Mouse (Mus musculus) urinary bladder, postnatal 25 days (tissue): Measurements from ENCODE around the gene Ddx41.

ENCODE experiments used
- DNase-seq: peaks from one replicate; pipeline ENCODE4 v3.0.0; 2022; ENCODE audit warnings: low spot score

The Ddx41 gene

DNA sequence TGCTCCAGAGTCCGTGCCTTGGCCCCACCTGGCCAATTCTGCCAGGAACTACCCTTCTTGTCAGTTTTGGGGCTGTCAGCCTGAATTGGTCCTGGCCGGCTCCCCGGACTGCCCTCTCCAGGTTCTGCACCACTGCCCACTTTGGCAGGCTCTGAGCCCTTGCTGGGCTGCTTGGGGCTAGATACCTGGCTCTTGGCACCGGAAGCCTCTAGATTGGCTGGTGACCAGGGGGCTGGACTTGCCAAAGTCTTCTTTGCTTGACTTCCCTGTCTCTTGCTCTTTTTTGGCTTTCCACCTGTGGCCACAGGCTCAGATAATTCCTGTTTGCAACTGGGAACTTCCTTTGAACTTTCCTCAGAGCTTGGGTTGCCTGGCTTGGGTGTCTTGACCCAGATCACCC lies 6.4 kb upstream of the Ddx41 start:
- no peak for DNase-seq

DNA sequence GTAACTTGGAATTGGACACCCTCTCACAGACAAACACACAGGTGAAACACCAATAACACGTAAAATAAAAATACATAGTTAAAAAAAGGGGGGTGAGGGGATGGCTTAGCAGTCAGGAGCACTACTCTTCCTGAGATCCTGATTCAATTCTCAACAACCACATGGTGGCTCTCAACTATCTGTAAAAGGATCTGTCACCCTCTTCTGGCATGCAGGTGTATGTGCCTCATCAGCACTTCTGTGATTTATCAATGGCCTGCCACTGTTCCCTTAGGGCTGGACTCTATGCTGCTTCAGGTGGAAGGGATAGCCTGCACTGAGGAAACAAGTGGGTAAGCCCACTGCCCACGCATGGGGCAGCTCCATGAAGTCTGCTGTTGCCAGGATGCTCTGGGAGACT lies 4.5 kb upstream of the Ddx41 start:
- DNase-seq, result no peak

DNA sequence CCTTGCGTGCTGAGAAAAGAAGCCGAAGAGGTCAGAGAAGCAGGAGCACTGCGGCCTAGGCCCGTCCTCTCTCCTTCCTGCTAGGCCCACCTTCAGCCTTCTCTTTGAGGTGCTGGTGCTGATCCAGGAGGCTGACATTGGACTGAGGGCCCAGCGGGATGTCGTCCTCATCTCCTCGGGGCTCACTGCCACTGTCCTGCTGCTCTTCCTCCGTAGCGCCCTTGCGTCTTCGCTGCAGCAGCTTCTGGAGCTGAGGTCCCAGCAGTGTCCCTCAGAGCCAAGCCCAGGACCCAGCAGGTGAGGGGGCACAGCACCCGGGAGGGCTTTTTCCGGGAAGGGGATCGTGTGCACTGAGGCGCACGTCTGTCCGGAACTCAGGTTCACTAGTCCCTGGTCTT lies 663 bp downstream of the Ddx41 start:
- DNase-seq, result no peak

DNA sequence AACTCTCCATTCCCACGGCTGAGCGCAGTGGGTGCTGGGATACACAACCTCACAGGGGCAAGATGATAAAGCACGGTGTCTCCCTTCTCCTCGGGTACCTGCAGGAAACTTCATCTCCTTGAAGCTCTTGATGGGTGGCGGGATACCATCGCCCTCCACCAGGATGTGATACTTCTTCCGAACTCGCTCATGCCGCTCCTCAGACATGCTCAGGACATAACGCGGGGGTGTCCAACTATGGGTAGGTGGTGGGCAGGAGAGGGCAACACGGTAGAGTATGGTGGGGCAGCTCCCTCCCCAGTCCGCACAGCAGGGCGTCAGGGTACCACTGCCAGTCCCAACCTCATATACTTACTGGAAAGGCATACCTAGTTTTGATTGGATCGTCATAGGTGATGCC lies 1.3 kb downstream of the Ddx41 start:
- DNase-seq, result no peak

DNA sequence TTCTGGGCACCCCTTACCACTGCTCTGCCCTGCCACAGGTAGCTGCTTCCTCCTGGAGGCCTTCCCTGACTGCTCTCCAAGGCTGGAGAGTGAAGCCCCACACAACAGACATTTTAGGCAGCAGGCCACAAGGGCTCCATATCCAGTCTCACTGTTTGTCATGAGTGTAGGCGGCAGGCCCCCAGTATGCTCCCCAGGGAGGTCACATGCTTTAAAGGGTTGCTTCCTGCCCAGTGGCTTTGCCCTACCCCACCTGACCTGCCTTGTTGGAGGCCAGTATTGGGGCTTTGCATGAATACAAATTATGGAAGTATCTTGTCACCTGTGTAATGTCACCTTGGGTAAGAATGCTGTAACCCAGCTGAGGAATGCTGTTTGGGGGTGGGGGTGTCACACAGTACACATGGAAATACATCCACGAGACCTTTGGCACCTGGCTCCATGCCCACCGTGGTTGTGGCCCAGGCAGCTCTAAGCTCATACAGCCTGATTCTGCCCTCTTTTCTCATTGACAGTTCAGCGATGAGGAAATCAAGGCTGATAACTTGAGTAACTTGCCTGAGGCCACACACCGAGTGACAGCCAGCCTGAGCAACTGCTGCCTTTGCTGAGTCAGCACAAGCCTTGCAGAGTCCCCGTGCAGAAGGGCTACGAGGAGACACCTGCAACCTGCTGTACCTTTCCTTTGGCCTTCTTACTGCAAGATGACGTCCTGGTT lies 7.1 kb downstream of the Ddx41 start, which contains the start of gene Dok3:
Gene Dok3, minus strand, starts transcription at position 99 of the 718 bp plus-strand sequence.
- DNase-seq, result no peak

DNA sequence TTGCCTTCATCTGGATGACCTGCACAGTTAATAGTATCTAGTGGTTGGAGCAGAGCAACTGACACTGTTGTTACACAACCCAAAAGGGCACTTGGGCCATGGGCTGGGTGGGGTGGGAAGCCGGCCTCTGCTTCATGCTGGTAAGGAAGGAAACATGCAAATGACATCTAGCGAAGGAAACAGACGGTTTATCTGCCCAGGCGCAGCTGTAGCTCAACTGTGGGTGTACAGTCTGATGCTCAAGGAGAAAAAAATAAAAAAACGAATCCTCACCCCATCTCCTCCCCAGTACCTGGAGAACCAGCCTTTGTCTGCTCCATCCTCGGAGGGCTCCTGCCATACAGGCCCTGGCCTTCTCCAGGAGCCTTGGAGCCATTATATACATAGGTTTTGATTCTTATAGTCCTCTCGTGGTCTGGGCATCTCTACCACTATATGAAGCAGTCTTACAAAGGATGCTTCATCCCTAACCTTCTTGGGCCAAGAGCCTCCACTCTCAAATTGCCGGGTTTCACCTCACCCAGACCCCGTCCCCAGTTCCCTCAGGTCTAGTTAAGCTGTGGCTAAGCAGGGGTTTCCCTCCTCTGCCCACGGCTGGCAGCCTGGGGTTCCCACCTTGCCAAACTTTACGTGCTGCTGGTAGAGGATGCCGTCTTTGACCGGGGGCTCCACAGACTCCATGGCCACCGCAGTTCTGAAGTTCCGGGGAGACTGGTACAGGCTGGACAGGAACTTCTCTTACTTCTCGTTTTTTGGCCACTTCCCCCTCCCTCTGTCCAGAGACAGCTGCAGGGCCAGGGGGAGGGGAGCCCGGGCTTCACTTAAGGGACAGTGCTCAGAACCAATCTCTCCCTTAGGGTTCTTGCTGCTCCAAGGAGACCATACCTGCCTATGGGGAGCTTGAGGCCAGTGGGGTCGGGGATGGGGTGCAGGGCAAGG lies 8.4 kb downstream of the Ddx41 start:
- no peak for DNase-seq

DNA sequence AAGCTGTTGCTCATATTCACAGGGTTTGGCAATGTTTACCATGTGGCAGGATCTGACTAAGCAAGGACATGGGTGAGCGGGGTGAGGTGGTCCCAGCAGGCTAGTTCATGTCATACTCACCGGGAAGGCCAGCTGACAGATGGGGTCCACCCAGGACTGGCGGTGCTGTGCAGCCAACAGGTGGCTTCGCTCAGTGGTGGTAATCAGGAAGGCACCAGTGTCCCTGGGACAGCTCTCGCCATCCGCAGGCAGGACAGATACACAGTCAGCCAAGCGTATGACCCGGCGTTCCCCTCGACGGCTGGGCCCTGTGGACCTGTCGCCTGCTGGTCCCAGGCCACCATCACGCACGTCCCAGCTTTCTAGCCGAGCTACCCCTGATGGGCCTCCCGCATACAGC lies 9.2 kb downstream of the Ddx41 start:
- DNase-seq, result no peak

DNA sequence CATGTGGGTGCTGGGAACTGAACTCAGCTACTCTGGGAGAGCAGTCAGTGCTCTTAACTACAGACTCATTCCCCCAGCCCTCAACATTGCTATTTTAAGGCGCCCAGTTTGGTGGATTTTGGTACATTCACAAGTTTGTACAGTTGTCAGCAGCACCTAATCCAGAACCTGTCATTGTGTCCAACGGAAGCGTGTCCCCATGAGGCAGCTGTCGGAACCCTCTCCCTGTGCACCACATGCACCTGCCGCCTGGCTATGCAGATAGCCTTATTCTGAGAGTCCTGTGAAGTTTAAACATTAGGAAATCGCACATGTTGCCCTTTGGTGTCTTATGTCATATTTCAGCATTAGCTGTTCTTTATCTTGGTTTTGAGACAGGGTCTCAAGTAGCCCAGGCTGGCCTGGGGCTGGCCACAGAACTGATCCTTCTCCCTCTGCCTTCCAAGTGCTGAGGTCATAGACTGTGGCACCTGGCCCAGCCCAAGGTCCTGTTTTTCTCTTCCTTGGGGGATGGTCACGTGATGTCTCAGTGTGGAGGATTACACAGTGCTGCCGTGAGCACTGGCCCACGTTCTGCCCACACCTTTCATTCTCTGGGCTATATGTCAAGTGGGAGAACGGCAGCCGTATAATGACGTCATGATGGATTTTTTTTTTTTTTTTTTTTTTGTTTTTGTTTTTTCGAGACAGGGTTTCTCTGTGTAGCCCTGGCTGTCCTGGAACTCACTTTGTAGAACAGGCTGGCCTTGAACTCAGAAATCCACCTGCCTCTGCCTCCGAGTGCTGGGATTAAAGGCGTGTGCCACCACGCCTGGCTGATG lies 10.5 kb downstream of the Ddx41 start:
- DNase-seq, result no peak

DNA sequence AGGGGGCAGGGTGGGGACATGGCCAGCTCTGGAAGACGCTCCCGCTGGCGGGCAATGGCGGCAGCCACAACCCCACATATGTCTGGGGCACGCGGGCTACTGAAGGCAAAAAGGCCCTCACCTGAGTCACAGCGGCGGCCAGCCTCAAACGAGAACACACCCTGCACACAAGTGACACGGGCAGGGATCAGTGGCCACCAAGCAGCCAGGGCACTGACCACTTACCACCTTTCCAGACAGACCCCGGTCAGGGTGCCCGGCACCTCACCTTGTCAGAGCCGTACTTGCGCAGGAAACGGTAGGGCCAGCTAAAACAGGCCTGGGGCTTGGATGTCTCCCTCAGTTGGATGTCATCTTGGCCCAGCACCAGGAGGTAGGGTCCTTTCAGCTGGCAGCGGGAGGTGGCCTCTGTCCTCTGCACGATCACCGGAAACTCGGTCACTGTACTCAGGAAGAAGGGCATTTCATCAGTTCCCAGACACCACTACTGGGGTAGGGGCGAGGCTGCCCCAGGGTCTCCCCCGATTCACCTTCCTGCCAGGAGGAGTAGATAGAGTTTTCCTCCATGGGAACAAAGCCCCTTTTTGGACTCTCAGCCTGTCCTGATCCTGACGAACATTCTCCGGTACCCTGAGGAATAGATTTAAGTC lies 12.4 kb downstream of the Ddx41 start:
- DNase-seq, result no peak

DNA sequence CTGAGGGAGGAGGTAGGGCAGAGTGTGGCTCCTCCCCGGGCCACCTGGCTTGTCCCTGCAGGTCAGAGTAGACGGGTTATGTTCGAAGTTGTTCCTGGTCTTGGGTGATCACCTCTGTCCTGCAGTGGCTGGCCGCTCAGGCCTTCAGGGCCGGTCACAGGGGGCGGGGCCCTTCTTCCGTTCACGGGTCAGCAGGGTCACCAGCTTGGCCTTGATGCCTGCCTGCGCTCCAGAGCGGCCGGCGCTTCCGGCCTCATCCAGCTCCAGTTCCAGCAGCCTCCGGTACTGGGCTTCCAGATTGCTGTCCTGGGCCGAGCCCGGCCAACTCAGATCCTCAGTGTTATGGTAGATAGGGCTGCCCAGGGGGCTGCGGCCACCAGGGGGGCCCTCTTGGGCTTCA lies 13.2 kb downstream of the Ddx41 start:
- DNase-seq, result no peak

DNA sequence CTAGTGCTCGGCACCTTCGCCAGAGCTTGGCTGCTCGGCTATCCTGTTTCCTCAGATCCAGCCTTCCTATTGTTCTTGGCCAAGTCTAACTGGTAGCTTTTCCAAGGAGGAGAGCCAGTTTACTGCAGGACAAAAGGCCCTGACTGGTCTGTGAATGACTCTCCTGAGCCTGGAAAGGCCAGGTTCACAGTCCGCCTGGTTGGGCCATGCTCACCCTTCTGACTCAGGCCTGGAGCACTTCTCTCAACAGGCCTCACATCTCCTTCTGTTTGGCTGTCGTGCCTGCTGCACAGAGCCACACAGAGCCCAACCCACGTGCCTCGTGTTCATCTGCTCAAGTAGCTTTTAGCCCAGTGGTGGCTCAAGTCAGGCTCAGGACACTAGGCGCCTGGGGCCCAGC lies 13.7 kb downstream of the Ddx41 start:
- no peak for DNase-seq

DNA sequence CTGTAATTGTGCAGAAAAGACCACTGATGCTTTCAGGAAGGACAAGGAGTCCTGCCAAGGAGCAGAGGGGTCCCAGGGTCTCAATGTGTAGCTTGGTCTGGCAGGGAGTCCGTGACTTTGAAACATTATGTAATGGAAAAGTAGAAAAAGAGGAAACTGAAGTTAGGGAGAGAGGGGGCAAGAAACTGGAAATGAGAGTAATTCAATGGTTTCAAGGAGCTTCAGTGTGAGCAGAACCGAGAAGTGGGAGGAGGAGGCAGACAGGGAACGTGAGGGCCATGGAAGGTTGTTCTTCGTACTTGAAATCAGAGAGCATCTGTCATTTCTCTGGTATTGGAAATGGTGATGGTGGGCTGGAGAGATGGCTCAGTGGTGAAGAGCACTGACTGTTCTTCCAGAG lies 16.9 kb downstream of the Ddx41 start:
- no peak for DNase-seq

DNA sequence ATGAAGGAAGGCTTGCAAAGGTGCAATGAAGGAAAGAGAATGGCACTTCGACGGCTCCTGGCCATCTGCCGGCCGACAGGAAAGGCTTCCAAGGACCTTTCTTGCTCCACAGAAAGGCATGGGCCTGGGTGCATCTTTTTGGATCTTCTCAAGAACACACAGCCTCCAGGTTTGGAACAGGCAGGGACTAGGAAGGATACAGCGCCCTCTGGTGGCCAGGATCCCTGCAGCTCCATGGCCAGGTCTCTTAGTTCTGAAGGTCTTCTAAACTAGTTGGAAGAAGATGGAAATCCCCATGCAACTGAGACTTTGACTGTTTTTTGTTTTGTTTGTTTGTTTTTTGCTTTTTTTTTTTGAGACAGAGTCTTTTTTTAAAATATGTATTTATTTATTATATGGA lies 19.5 kb downstream of the Ddx41 start:
- DNase-seq, result peak; percentile 91

DNA sequence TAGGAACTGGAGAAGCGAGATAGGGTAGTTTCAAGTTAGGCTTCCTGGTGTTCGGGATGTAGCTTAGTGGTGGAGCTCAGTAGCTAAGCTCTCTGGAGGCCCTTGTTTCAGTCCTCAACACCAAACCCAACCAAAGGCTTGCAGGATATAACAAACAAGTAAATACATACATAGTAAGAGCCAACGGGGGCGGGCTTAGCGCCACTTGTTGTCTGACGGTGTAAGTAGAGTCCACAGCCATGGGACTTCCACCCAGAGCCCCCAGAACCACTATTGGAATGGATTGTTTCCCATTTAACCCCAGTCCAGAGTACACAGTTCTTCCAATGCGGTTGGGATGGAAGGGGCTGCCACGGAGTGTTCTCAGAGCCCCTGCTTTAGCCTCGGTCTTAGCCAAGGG lies 22.6 kb downstream of the Ddx41 start:
- no peak for DNase-seq

DNA sequence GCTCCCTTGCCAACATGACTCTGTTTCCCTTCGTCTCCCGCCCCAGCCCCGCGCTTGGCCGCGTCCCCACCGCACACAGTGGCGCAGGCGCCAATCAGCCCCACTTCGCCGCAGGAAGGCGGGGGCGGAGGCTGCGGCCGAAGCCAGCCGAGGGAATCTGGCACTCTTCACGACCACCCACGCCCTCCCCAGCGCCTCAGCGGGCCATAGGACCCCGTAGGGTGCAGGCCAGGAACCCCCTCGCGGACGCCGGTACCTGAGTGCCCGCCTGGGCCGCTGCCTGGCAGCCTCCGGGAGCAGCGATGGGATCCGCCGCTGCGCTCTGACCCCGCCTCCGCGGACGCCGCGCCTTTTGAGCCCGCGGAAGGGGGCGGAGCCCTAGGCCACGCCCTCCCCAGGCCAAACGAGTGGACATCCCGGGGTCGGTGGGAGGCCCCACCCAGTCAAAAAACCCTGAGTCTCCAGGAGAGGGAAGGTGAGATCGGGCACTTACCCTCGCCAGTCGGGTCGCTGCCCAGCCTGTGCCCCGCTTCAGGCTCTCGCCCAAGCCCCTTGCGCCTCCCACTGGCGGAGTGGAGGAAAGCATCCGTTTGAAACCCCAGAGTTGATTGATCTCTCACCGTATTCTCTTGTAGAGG lies 23.2 kb downstream of the Ddx41 start, which contains the start of gene Pdlim7:
Gene Pdlim7, minus strand, starts transcription at position 566 of the 638 bp plus-strand sequence.
- peak; percentile 97 for DNase-seq

DNA sequence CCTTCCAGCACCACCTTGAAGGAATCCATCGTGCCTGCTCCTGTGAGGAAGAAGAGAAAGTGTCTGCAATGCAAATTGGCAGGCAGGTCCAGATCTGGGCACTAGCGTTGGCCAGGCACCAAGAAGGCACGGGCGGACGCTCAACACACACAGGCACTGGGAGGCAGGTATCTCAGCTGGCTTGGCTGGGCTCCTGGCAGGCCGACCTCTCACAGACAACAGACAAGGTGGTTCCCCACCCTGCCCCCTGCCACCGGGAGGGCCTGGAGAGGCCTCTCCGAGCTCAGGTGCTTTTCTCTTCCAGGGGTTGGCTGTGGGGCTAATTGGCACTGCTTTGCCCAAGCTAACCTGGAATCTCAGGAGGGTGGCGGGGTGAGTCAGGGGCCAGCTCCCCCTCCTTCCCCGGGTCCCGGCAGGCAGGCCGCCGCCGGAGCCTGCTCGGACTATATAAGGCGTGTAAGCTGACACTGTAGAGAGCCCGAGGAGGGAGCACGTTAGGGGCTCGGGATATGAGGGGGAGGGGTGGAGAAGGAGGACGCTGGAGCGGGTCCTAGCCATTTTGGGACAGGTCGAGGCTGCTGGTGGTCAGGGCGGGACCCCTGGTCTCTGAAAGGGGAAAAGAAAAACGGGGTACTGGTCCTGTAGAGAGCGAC lies 24.0 kb downstream of the Ddx41 start:
- DNase-seq, result peak; percentile 40

DNA sequence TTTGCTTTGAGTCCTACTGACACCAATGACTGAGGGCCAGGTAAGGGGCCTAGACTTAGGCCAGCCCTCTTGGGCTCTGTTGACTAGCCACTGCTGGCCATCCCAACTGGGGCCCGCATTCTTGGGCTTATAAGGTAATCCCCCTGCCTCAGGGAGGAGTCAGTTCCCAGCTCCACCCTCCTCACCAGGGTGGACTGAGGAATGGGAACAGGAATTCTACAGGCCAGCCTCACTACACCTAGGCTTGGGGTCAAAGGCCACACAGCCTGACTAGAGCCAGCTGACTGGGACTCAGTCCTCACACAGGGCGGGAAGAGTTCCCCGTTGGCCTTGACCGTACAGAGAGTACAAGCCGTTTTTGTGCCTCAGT lies 25.0 kb downstream of the Ddx41 start:
- no peak for DNase-seq

DNA sequence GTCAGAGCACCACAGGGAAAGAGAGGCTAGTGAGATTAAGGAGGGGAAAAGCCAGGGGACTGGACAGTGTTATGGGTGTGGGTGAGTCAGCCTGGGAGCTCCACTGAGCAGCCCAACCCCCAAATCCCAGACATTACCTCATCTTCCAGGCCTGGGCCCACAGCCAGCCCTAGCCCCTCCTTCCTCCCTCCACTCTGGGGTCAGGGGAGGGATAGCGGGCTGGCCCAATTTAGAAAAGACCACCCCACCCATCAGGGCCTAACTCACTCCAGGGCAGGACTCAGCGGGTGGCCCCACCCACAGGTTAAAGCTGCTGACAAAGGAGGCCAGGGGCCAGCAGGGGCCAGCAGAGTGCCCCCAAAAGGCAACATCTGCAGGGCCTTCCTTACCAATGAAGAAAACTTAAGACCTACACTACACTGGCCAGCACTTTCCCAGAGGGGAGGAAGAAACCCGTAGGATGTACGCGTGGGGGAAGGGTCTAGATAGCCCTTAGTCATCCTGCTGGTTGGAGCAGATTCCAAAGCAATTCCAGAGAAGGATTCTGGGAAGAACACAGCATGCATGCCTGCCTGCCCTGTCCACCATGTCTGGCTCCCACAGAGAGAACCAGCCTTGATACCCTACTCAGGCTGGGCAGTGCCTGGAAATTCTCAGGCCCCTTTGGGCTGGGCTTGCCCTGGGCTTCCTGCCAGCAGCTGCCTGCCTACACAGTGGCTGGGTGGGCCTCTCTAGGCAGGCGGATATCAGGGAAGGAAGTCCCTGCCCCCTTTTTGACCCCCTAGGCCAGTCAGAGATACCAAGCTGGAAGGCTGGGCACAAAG lies 25.6 kb downstream of the Ddx41 start:
- peak; percentile 77 for DNase-seq

DNA sequence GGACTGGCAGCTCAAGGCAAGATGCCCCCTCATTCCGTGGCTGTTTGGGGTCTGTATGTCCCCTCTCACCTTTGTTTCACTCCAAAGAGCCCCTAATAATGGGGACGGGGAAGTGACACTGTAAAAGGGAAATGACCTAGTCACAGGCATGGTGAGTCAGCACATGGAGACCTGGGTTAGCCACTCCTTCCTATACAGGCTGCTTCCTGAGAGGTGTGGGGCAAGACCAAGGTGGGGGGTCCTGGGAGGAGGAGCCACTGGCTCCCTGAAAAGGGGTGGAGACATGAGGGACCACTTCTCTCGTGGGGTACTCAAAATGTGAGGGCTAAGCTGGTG lies 26.2 kb downstream of the Ddx41 start:
- DNase-seq, result no peak

DNA sequence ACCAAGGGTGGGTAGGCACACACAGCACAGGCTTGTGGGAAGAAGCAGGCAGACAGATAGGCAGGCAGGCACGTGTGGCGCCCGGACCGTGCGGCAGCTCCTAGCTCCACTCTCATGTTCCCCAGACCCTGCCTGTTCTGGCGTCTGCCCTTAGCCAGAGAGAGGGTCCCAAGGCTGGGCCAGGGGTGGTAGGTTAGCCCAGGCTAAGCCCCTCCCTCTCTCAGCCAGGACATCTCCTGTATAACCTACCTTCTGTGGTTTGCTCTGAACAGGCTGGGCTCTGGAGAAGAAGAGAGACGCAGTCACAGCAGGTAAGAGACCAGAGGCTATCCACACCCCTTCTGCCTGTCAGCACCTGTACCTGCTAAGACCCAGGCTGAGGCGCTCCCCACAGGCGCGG lies 27.9 kb downstream of the Ddx41 start:
- no peak for DNase-seq
